Mouse (Mus musculus): ENCODE data around the gene Cdh4. TPM values are rescaled to one million over a fixed set of nuclear protein-coding genes. Genes with fewer than 3 reads are reported as not detected.

The Cdh4 gene
- polyA plus RNA-seq, 1 experiment from 2014 or later, result 8.2 TPM

DNA sequence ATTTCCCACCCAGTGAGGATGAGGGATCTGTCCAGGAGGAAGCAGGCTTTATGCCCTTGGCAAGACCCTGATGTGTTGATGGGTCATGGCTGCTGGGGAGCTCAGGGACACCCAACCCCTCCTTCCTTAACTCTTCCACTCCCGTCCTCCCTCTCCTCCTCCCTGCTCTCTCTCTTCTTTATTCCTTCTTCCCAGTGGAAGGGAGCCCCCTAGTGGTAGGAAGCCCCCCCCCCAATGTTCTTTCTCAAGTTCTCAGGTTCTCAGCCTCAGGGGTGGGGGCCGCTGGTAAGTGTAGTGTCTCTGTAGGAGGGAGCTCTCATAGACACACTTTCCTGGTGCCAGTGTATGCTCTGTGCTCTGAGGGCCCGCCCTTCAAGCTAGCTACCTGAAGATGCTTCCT, 421.0 kb downstream of the Cdh4 start:
- no peak overlapping the region for H3K4me2 ChIP-seq (replicated peaks; ENCODE audit: low read depth, low read length)
- H3K9ac ChIP-seq (ENCODE audit: low read depth, low read length), result no peak overlapping the region
- no peaks in the 10 kb centered on the region for H3K36me3 ChIP-seq (ENCODE audit: control insufficient read depth, insufficient read depth, low read length)
- H3K4me3 ChIP-seq (ENCODE audit: low read depth, low read length), result no peak overlapping the region
- H3K27ac ChIP-seq (ENCODE audit: low read depth, low read length), result no peak overlapping the region
- no peaks in the 10 kb centered on the region for H3K9me3 ChIP-seq (ENCODE audit: control insufficient read depth, low read length)
- peak; percentile 44 for DNase-seq (ENCODE audit: low spot score)
- no peaks in the 10 kb centered on the region for H3K27me3 ChIP-seq (ENCODE audit: control insufficient read depth, insufficient read depth, low read length)
- no peaks in the 10 kb centered on the region for H3K4me1 ChIP-seq (replicated peaks; ENCODE audit: control insufficient read depth, insufficient read depth, low read length)
- 70% methylated on average over 3 of the region's 3 CpGs for WGBS
- ATAC-seq (ENCODE audit: low FRiP score), result no peak

DNA sequence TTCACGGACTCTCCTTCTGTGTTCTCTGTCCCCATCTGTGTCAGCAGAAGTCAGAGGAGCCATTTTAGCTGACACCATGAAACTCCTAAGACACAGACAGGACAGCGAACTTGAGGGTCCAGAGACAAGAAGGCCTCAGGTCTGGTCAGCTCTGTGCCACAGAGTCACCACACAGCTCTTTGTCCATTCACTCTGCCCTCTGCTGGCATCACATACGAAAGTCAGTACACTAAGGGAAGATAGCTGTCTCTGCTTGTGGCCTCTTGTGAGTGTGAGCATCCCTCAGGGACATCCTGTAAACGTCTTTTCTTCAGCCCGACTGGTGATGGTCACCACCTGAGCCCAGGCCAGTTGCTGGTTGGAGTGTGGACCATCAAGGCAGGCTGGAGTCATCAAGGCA, 422.9 kb downstream of the Cdh4 start:
- DNase-seq (ENCODE audit: low spot score) (no peak), ATAC-seq (ENCODE audit: low FRiP score) (no peak)
- no peaks in the 10 kb centered on the region for H3K27me3 ChIP-seq (ENCODE audit: control insufficient read depth, insufficient read depth, low read length)
- no peak overlapping the region for H3K27ac ChIP-seq (ENCODE audit: low read depth, low read length)
- H3K4me2 ChIP-seq (replicated peaks; ENCODE audit: low read depth, low read length), result no peak overlapping the region
- WGBS, result 71% methylated on average over 5 of the region's 5 CpGs
- no peaks in the 10 kb centered on the region for H3K36me3 ChIP-seq (ENCODE audit: control insufficient read depth, insufficient read depth, low read length)
- no peak overlapping the region for H3K9ac ChIP-seq (ENCODE audit: low read depth, low read length)
- H3K4me1 ChIP-seq (replicated peaks; ENCODE audit: control insufficient read depth, insufficient read depth, low read length), result no peaks in the 10 kb centered on the region
- H3K9me3 ChIP-seq (ENCODE audit: control insufficient read depth, low read length), result no peaks in the 10 kb centered on the region
- H3K4me3 ChIP-seq (ENCODE audit: low read depth, low read length), result no peak overlapping the region

- Histone ChIP-seq H3K9me3 (ENCODE audit: control insufficient read depth, low read length) (no peaks in the 10 kb centered on the region), H3K4me1 (replicated peaks; ENCODE audit: control insufficient read depth, insufficient read depth, low read length) (no peaks in the 10 kb centered on the region), H3K9ac (ENCODE audit: low read depth, low read length) (no peak overlapping the region), H3K36me3 (ENCODE audit: control insufficient read depth, insufficient read depth, low read length) (no peaks in the 10 kb centered on the region), H3K27ac (ENCODE audit: low read depth, low read length) (no peak overlapping the region), H3K4me2 (replicated peaks; ENCODE audit: low read depth, low read length) (no peak overlapping the region), H3K27me3 (ENCODE audit: control insufficient read depth, insufficient read depth, low read length) (no peaks in the 10 kb centered on the region), H3K4me3 (ENCODE audit: low read depth, low read length) (no peak overlapping the region)
- 79% methylated on average over 3 of the region's 3 CpGs for WGBS
- DNase-seq (ENCODE audit: low spot score), result no peak
- no peak for ATAC-seq (ENCODE audit: low FRiP score)
Measured at GRCm38 (mm10) chr2:179867669-179868068, 425.4 kb downstream of the Cdh4 start.

DNA sequence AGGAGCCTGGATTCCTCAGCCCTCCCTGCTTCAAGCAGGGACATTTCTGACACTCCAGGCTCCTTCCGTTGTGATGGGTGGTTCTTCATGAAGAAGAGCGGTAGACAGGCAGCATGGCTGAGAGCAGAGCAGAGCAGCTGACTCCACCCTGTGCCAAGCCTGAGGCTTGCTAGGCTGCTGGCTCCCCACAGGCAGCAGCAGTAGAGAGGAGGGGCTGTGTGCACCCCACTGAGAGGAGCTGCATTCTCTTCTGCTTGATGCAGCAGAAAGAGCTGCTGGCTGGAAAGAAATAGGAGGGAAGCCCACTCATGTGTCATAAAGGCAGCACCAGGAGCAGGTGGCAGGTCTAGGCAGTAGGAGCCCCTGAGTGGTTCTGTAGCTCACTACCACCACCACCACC, 427.6 kb downstream of the Cdh4 start:
- no peaks in the 10 kb centered on the region for H3K36me3 ChIP-seq (ENCODE audit: control insufficient read depth, insufficient read depth, low read length)
- no peaks in the 10 kb centered on the region for H3K27me3 ChIP-seq (ENCODE audit: control insufficient read depth, insufficient read depth, low read length)
- ATAC-seq (ENCODE audit: low FRiP score) (no peak), DNase-seq (ENCODE audit: low spot score) (no peak)
- no peak overlapping the region for H3K27ac ChIP-seq (ENCODE audit: low read depth, low read length)
- no peak overlapping the region for H3K4me2 ChIP-seq (replicated peaks; ENCODE audit: low read depth, low read length)
- H3K4me1 ChIP-seq (replicated peaks; ENCODE audit: control insufficient read depth, insufficient read depth, low read length), result no peaks in the 10 kb centered on the region
- no peak overlapping the region for H3K4me3 ChIP-seq (ENCODE audit: low read depth, low read length)
- H3K9me3 ChIP-seq (ENCODE audit: control insufficient read depth, low read length), result no peaks in the 10 kb centered on the region
- H3K9ac ChIP-seq (ENCODE audit: low read depth, low read length), result no peak overlapping the region
- WGBS, result 9% methylated on average over 2 of the region's 2 CpGs

GRCm38 (mm10) chr2:179872724-179873123, 430.5 kb downstream of the Cdh4 start:
- no peaks in the 10 kb centered on the region for H3K4me1 ChIP-seq (replicated peaks; ENCODE audit: control insufficient read depth, insufficient read depth, low read length)
- DNase-seq (ENCODE audit: low spot score) (peak; percentile 48), ATAC-seq (ENCODE audit: low FRiP score) (no peak; the same call in 1 of the 2 replicates)
- no peak overlapping the region for H3K27ac ChIP-seq (ENCODE audit: low read depth, low read length)
- H3K36me3 ChIP-seq (ENCODE audit: control insufficient read depth, insufficient read depth, low read length), result no peaks in the 10 kb centered on the region
- 77% methylated on average over 5 of the region's 5 CpGs for whole genome bisulfite sequencing
- no peaks in the 10 kb centered on the region for H3K9me3 ChIP-seq (ENCODE audit: control insufficient read depth, low read length)
- no peaks in the 10 kb centered on the region for H3K27me3 ChIP-seq (ENCODE audit: control insufficient read depth, insufficient read depth, low read length)
- no peak overlapping the region for H3K4me2 ChIP-seq (replicated peaks; ENCODE audit: low read depth, low read length)
- H3K9ac ChIP-seq (ENCODE audit: low read depth, low read length), result no peak overlapping the region
- H3K4me3 ChIP-seq (ENCODE audit: low read depth, low read length), result no peak overlapping the region

- Histone ChIP-seq H3K9me3 (ENCODE audit: control insufficient read depth, low read length) (no peaks in the 10 kb centered on the region), H3K27ac (ENCODE audit: low read depth, low read length) (no peak overlapping the region), H3K36me3 (ENCODE audit: control insufficient read depth, insufficient read depth, low read length) (no peaks in the 10 kb centered on the region), H3K9ac (ENCODE audit: low read depth, low read length) (no peak overlapping the region), H3K27me3 (ENCODE audit: control insufficient read depth, insufficient read depth, low read length) (no peaks in the 10 kb centered on the region), H3K4me1 (replicated peaks; ENCODE audit: control insufficient read depth, insufficient read depth, low read length) (no peaks in the 10 kb centered on the region), H3K4me3 (ENCODE audit: low read depth, low read length) (no peak overlapping the region), H3K4me2 (replicated peaks; ENCODE audit: low read depth, low read length) (no peak overlapping the region)
- DNase-seq (ENCODE audit: low spot score) (peak; percentile 59), ATAC-seq (ENCODE audit: low FRiP score) (no peak)
- 49% methylated on average over 5 of the region's 5 CpGs for WGBS
Measured at GRCm38 (mm10) chr2:179873315-179873714, 431.1 kb downstream of the Cdh4 start.

- H3K4me1 ChIP-seq (replicated peaks; ENCODE audit: control insufficient read depth, insufficient read depth, low read length), result no peaks in the 10 kb centered on the region
- peak; percentile 90 for DNase-seq (ENCODE audit: low spot score)
- no peak overlapping the region for H3K4me3 ChIP-seq (ENCODE audit: low read depth, low read length)
- no peak overlapping the region for H3K4me2 ChIP-seq (replicated peaks; ENCODE audit: low read depth, low read length)
- no peaks in the 10 kb centered on the region for H3K27me3 ChIP-seq (ENCODE audit: control insufficient read depth, insufficient read depth, low read length)
- no peak overlapping the region for H3K9ac ChIP-seq (ENCODE audit: low read depth, low read length)
- no peaks in the 10 kb centered on the region for H3K9me3 ChIP-seq (ENCODE audit: control insufficient read depth, low read length)
- 6% methylated on average over 3 of the region's 3 CpGs for WGBS
- H3K36me3 ChIP-seq (ENCODE audit: control insufficient read depth, insufficient read depth, low read length), result no peaks in the 10 kb centered on the region
- no peak overlapping the region for H3K27ac ChIP-seq (ENCODE audit: low read depth, low read length)
- peak; percentile 62 for ATAC-seq (ENCODE audit: low FRiP score)
Measured at GRCm38 (mm10) chr2:179875147-179875546, 432.9 kb downstream of the Cdh4 start.

- ATAC-seq (ENCODE audit: low FRiP score), result no peak
- Histone ChIP-seq H3K9me3 (ENCODE audit: control insufficient read depth, low read length) (no peaks in the 10 kb centered on the region), H3K27me3 (ENCODE audit: control insufficient read depth, insufficient read depth, low read length) (no peaks in the 10 kb centered on the region), H3K4me1 (replicated peaks; ENCODE audit: control insufficient read depth, insufficient read depth, low read length) (no peaks in the 10 kb centered on the region), H3K36me3 (ENCODE audit: control insufficient read depth, insufficient read depth, low read length) (no peaks in the 10 kb centered on the region), H3K27ac (ENCODE audit: low read depth, low read length) (no peak overlapping the region), H3K4me3 (ENCODE audit: low read depth, low read length) (no peak overlapping the region), H3K9ac (ENCODE audit: low read depth, low read length) (no peak overlapping the region), H3K4me2 (replicated peaks; ENCODE audit: low read depth, low read length) (no peak overlapping the region)
- DNase-seq (ENCODE audit: low spot score), result peak; percentile 72
- 71% methylated on average over 9 of the region's 9 CpGs for WGBS
Measured at GRCm38 (mm10) chr2:179877551-179878215, 435.5 kb downstream of the Cdh4 start.

DNA sequence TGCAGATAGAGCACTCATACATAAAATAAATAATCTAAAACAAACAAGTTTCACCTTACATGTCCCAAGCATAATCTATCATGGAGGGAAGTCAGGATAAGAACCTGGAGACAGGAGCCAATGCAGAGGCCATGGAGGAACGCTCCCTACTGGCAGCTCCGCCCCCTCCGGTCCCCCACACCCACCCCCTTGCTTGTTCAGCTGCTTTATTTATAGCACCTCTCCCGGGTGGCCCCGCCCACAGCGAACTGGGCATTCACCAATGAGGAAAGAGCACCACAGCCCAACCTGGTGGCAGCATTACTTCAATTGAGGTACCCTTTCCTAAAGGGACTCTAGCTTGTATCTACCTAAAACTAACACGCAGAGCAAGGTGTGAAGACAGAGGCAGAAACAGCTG, 442.3 kb downstream of the Cdh4 start:
- no peaks in the 10 kb centered on the region for H3K4me1 ChIP-seq (replicated peaks; ENCODE audit: control insufficient read depth, insufficient read depth, low read length)
- no peaks in the 10 kb centered on the region for H3K9me3 ChIP-seq (ENCODE audit: control insufficient read depth, low read length)
- WGBS, result 49% methylated on average over 7 of the region's 7 CpGs
- ATAC-seq (ENCODE audit: low FRiP score) (no peak), DNase-seq (ENCODE audit: low spot score) (no peak)
- no peak overlapping the region for H3K4me3 ChIP-seq (ENCODE audit: low read depth, low read length)
- no peak overlapping the region for H3K4me2 ChIP-seq (replicated peaks; ENCODE audit: low read depth, low read length)
- no peak overlapping the region for H3K9ac ChIP-seq (ENCODE audit: low read depth, low read length)
- H3K27ac ChIP-seq (ENCODE audit: low read depth, low read length), result no peak overlapping the region
- no peaks in the 10 kb centered on the region for H3K36me3 ChIP-seq (ENCODE audit: control insufficient read depth, insufficient read depth, low read length)
- H3K27me3 ChIP-seq (ENCODE audit: control insufficient read depth, insufficient read depth, low read length), result no peaks in the 10 kb centered on the region

Data from hindbrain, embryonic 11.5 days (tissue).